Mouse (Mus musculus) liver, adult 2 months (tissue): ENCODE data around the gene Dnajc16. TPM values are rescaled to one million over a fixed set of nuclear protein-coding genes. Genes with fewer than 3 reads are reported as not detected.

Source experiments
- DNase-seq: peaks from one replicate; pipeline ENCODE4 v3.0.0-alpha.2; 2011; ENCODE audit warnings: low read depth, low spot score; ENCODE audit errors: extremely low read depth
- H3K27ac ChIP-seq: fragments of 200-500 bp; replicated peaks from 2 replicates; pipeline ENCODE4 v1.5.1; 2012; ENCODE audit warnings: low read depth, mild to moderate bottlenecking, control low read depth, inconsistent platforms, low read length; ENCODE audit not compliant: insufficient read depth
- H3K27me3 ChIP-seq: fragments of 200-500 bp; 2 replicates; pipeline ENCODE4 v1.6.1; 2012; ENCODE audit warnings: mild to moderate bottlenecking, moderate library complexity, low read length, inconsistent platforms; ENCODE audit not compliant: control insufficient read depth, insufficient read depth
- H3K36me3 ChIP-seq: fragments of 200-500 bp; 2 replicates; pipeline ENCODE4 v1.6.1; 2012; ENCODE audit warnings: low read length, inconsistent platforms; ENCODE audit not compliant: control insufficient read depth, insufficient read depth
- H3K4me1 ChIP-seq: fragments of 200-500 bp; 2 replicates; pipeline ENCODE4 v1.6.1; 2011; ENCODE audit warnings: low read length; ENCODE audit not compliant: control insufficient read depth, insufficient read depth
- H3K4me3 ChIP-seq: fragments of 200-500 bp; 2 replicates; pipeline ENCODE4 v1.5.1; 2011; ENCODE audit warnings: low read depth, mild to moderate bottlenecking, control low read depth, low read length, moderate library complexity; ENCODE audit not compliant: insufficient read depth
- H3K79me2 ChIP-seq: fragments of 200-500 bp; 2 replicates; pipeline ENCODE4 v1.6.1; 2012; ENCODE audit warnings: inconsistent platforms, mild to moderate bottlenecking, low read length, moderate library complexity; ENCODE audit not compliant: control insufficient read depth, insufficient read depth
- H3K9ac ChIP-seq: fragments of 200-500 bp; 2 replicates; pipeline ENCODE4 v1.6.1; 2012; ENCODE audit warnings: low read depth, mild to moderate bottlenecking, control low read depth, inconsistent platforms, low read length
- CTCF ChIP-seq: fragments of 200-500 bp; IDR thresholded peaks from 2 replicates; pipeline ENCODE4 v1.5.1; 2011; ENCODE audit warnings: low read depth, low read length, control low read depth
- POLR2A ChIP-seq: fragments of 200-500 bp; IDR thresholded peaks from 2 replicates; pipeline ENCODE4 v1.6.1; 2011; ENCODE audit warnings: low read length, control low read depth; ENCODE audit not compliant: insufficient read depth; ENCODE audit errors: extremely low read depth
- WGBS: fragments of 180-500 bp; shearing (Covaris S2); methylation state at CpG from one replicate; pipeline ENCODE4 v1.1.7; 2018; 5-methylcytosine and 5-hydroxymethylcytosine counted together
- polyA plus RNA-seq: library from polyadenylated mRNA; depleted of rRNA; stranded (reverse); fragments of >200 nt; gene quantifications from 2 replicates; pipeline ENCODE4 v1.2.3, GENCODE M21; 2012
- total RNA-seq: library from RNA; depleted of rRNA; stranded (reverse); fragments of >200 nt; gene quantifications from 2 replicates; pipeline ENCODE4 v1.2.3, GENCODE M21; 2014

The Dnajc16 gene
- total and polyA plus RNA-seq, 2 experiments: 3.8 to 5.6 TPM

- Histone ChIP-seq H3K4me3 (peak overlapping the region; percentile 75), H3K27ac (peak overlapping the region; percentile 45)
- 38% methylated on average over 3 of the region's 3 CpGs for WGBS
Observed at GRCm38 (mm10) chr4:141789564-141790218, 1.0 kb downstream of the Dnajc16 start.

GRCm38 (mm10) chr4:141787462-141787861 is 3.3 kb downstream of the Dnajc16 start:
- 92% methylated on average over 7 of the region's 7 CpGs for WGBS
- Histone ChIP-seq H3K4me3 (no peak overlapping the region), H3K27ac (no peak overlapping the region), H3K9ac (no peak overlapping the region), H3K36me3 (peaks cover 7% of the 10 kb centered on the region; the same call in 1 of the 2 replicates), H3K4me1 (peaks cover 12% of the 10 kb centered on the region), H3K79me2 (peaks cover 2% of the 10 kb centered on the region; the same call in 1 of the 2 replicates), H3K27me3 (no peaks in the 10 kb centered on the region)
- no peak for DNase-seq
- TF ChIP-seq POLR2A (no peak), CTCF (no peak)

More at GRCm38 (mm10) chr4:141789564-141790218, 1.0 kb downstream of the Dnajc16 start:
- no peak for TF ChIP-seq POLR2A
- TF ChIP-seq CTCF: no peak
- H3K79me2 ChIP-seq: peaks cover 2% of the 10 kb centered on the region; the same call in 1 of the 2 replicates
- peaks cover 12% of the 10 kb centered on the region for H3K4me1 ChIP-seq
- H3K27me3 ChIP-seq: no peaks in the 10 kb centered on the region
- no peak for DNase-seq
- H3K36me3 ChIP-seq: no peaks in the 10 kb centered on the region
- peak overlapping the region; percentile 85 for H3K9ac ChIP-seq

GRCm38 (mm10) chr4:141787046-141787445 is 3.7 kb downstream of the Dnajc16 start:
- Histone ChIP-seq H3K9ac (no peak overlapping the region), H3K27ac (no peak overlapping the region), H3K27me3 (no peaks in the 10 kb centered on the region), H3K79me2 (peaks cover 2% of the 10 kb centered on the region; the same call in 1 of the 2 replicates), H3K4me3 (no peak overlapping the region), H3K4me1 (peaks cover 10% of the 10 kb centered on the region), H3K36me3 (peaks cover 10% of the 10 kb centered on the region; the same call in 1 of the 2 replicates)
- DNase-seq: no peak
- TF ChIP-seq CTCF (no peak), POLR2A (no peak)
- WGBS: 51% methylated on average over 6 of the region's 6 CpGs

- H3K9ac ChIP-seq: no peak overlapping the region
- H3K4me3 ChIP-seq: no peak overlapping the region
- 92% methylated on average over 13 of the region's 13 CpGs for WGBS
- no peak overlapping the region for H3K27ac ChIP-seq
- no peaks in the 10 kb centered on the region for H3K27me3 ChIP-seq
- peaks cover 10% of the 10 kb centered on the region; the same call in 1 of the 2 replicates for H3K36me3 ChIP-seq
- peaks cover 4% of the 10 kb centered on the region; the same call in 1 of the 2 replicates for H3K4me1 ChIP-seq
- H3K79me2 ChIP-seq: peaks cover 2% of the 10 kb centered on the region; the same call in 1 of the 2 replicates
- no peak for TF ChIP-seq POLR2A
- no peak for TF ChIP-seq CTCF
- DNase-seq: no peak
Observed at GRCm38 (mm10) chr4:141786141-141786540, 4.6 kb downstream of the Dnajc16 start.

- no peaks in the 10 kb centered on the region for H3K27me3 ChIP-seq
- no peak overlapping the region for H3K9ac ChIP-seq
- no peak for DNase-seq
- no peak overlapping the region for H3K4me3 ChIP-seq
- H3K36me3 ChIP-seq: peaks cover 10% of the 10 kb centered on the region; the same call in 1 of the 2 replicates
- peaks cover 3% of the 10 kb centered on the region; the same call in 1 of the 2 replicates for H3K4me1 ChIP-seq
- 90% methylated on average over 5 of the region's 5 CpGs for WGBS
- peaks cover 2% of the 10 kb centered on the region; the same call in 1 of the 2 replicates for H3K79me2 ChIP-seq
- TF ChIP-seq POLR2A: no peak
- no peak for TF ChIP-seq CTCF
- H3K27ac ChIP-seq: no peak overlapping the region
Observed at GRCm38 (mm10) chr4:141784835-141785234, 5.9 kb downstream of the Dnajc16 start.
